Mouse (Mus musculus) olfactory bulb, adult 2 months (tissue): ENCODE results near the gene Mtrf1l. TPM values are rescaled to one million over a fixed set of nuclear protein-coding genes. Genes with fewer than 3 reads are reported as not detected.
A peak's percentile ranks its signal among the peaks of the same experiment; 100 is the strongest.

Experiments
- H3K27ac ChIP-seq: fragments of 200-500 bp; 2 replicates; pipeline ENCODE4 v1.5.1; 2012; ENCODE audit warnings: low read depth, low read length; ENCODE audit not compliant: insufficient read depth
- H3K4me1 ChIP-seq: fragments of 200-500 bp; 2 replicates; pipeline ENCODE4 v1.6.1; 2012; ENCODE audit warnings: low read length; ENCODE audit not compliant: control insufficient read depth, insufficient read depth
- H3K4me3 ChIP-seq: fragments of 200-500 bp; 2 replicates; pipeline ENCODE4 v1.5.1; 2012; ENCODE audit warnings: mild to moderate bottlenecking, low read depth, low read length, moderate library complexity; ENCODE audit not compliant: insufficient read depth
- CTCF ChIP-seq: fragments of 200-500 bp; IDR thresholded peaks from 2 replicates; pipeline ENCODE4 v1.5.1; 2012; ENCODE audit warnings: low read depth, mild to moderate bottlenecking, low read length, moderate library complexity; ENCODE audit not compliant: insufficient read depth
- POLR2A ChIP-seq: fragments of 200-500 bp; IDR thresholded peaks from 2 replicates; pipeline ENCODE4 v1.6.1; 2012; ENCODE audit warnings: mild to moderate bottlenecking, low read depth, low read length, moderate library complexity; ENCODE audit not compliant: insufficient read depth
- WGBS: fragments of 180-500 bp; shearing (Covaris S2); methylation state at CpG from one replicate; pipeline ENCODE4 v1.1.7; 2018; 5-methylcytosine and 5-hydroxymethylcytosine counted together
- polyA plus RNA-seq: library from polyadenylated mRNA; stranded (reverse); fragments of >200 nt; gene quantifications from 2 replicates; pipeline ENCODE4 v1.2.4, GENCODE M21; 2012; ENCODE audit warnings: low replicate concordance; ENCODE audit not compliant: missing spikeins, insufficient read depth, insufficient read length

Gene Mtrf1l
- not detected in 2 replicates for polyA plus RNA-seq

DNA sequence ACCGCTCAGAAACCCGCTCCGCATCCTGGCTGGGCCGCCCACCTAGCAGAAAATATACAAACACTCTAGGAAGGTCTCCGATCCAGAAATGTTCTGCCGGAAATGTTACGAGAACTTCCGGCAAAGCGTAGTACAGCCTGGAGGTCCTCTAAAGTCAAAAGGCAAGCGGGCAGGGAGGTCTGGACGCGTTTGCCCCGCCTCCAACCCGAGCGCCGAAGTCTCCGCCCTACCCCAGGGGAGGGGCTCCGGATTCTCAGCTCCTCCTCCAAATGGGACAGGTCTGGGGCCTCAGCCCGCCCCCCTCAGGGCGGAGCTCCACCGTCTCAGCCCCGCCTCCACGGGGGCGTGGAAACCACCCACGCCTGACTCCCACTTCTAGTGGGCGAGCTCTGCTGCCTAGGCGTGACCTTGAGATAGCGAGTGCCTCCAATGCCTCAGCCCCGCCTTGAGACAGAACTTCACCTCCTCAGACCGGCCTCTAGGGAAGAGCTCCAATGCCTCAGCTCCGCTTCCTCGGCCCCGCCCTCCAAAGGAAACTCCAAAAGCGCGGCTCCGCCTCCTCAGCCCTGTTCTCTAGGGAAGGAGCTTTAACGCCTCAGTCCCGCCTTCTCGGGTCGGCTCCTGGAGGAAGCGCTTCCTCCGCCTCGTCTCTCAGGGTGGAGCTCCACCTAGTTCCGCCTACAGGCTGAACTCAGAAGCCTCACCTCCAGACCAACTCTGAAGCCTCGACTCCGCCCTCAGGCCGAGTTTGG, at the start of gene Mtrf1l:
Gene Mtrf1l (minus strand): TSS at position 171 of the 752 bp plus-strand sequence.
- Histone ChIP-seq H3K4me3 (peak within 1 kb of the TSS; percentile 67), H3K27ac (peak within 1 kb of the TSS; percentile 78), H3K4me1 (peaks cover 5% of the 10 kb centered on the region)
- WGBS: under 1% methylated on average over 47 of the region's 47 CpGs
- peak; percentile 42; the same call in 1 of the 2 replicates for TF ChIP-seq CTCF
- peak; percentile 54 for TF ChIP-seq POLR2A

GRCm38 (mm10) chr10:5871081-5871480, 47.4 kb upstream of the Mtrf1l start:
- Histone ChIP-seq H3K4me1 (peaks cover 4% of the 10 kb centered on the region), H3K27ac (no peak overlapping the region)
- 49% methylated on average over 4 of the region's 4 CpGs for WGBS

GRCm38 (mm10) chr10:5867981-5868552, 44.4 kb upstream of the Mtrf1l start:
- peaks cover 4% of the 10 kb centered on the region for H3K4me1 ChIP-seq
- H3K27ac ChIP-seq: peak overlapping the region; percentile 23
- TF ChIP-seq CTCF (no peak), POLR2A (no peak)
- WGBS: 19% methylated on average over 11 of the region's 11 CpGs
- no peak overlapping the region for H3K4me3 ChIP-seq

More at GRCm38 (mm10) chr10:5871081-5871480, 47.4 kb upstream of the Mtrf1l start:
- TF ChIP-seq POLR2A (no peak), CTCF (no peak)
- H3K4me3 ChIP-seq: no peak overlapping the region

DNA sequence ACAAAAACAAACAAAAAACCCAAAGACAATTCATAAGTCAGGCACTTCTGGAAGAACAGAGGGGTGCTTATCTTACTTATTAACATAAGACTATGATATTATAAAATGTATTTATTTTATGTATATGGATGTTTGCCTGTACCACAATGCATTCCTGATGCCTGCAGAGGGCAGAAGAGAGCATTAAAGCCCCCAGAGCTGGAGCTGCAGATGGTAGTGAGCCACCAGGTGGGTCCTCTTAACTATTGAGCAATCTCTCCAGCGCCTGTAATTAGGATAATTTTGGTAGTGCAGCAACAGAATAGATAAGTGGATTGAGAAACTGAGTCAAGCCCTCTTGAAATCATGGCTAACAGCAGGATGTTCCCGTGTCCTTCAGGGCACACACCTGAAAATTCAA, 42.3 kb upstream of the Mtrf1l start:
- TF ChIP-seq POLR2A: no peak
- no peak for TF ChIP-seq CTCF
- peaks cover 4% of the 10 kb centered on the region for H3K4me1 ChIP-seq
- H3K4me3 ChIP-seq: no peak overlapping the region
- 68% methylated on average over 2 of the region's 2 CpGs for WGBS
- no peak overlapping the region for H3K27ac ChIP-seq

GRCm38 (mm10) chr10:5862669-5863068, 39.0 kb upstream of the Mtrf1l start:
- no peak for TF ChIP-seq POLR2A
- TF ChIP-seq CTCF: no peak
- Histone ChIP-seq H3K4me3 (no peak overlapping the region), H3K4me1 (peaks cover 2% of the 10 kb centered on the region), H3K27ac (no peak overlapping the region)
- 99% methylated on average over 3 of the region's 3 CpGs for WGBS

- TF ChIP-seq CTCF (no peak), POLR2A (no peak)
- 91% methylated on average over 3 of the region's 3 CpGs for WGBS
- no peak overlapping the region for H3K4me3 ChIP-seq
- no peaks in the 10 kb centered on the region for H3K4me1 ChIP-seq
- no peak overlapping the region for H3K27ac ChIP-seq
Measured at GRCm38 (mm10) chr10:5860849-5861248, 37.1 kb upstream of the Mtrf1l start.

DNA sequence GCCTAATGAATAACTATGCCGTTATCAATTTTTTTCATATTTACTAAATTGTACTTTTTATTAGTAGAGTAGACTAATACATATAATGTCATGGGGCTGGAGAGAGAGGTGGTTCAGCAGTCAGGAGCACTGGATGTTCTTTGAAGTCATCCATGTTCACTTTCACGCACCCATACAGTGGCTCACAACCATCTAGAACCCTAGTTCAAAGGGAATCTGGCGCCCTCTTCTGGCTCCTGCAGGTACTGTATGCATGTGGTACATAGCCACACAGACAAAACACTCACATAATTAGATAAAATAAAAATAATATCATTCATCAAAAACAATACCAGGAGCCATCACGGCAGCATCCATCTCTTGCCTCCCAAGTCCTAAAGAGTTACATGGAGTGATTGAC, 36.0 kb upstream of the Mtrf1l start:
- H3K27ac ChIP-seq: no peak overlapping the region
- TF ChIP-seq POLR2A: no peak
- no peak for TF ChIP-seq CTCF
- 82% methylated on average over 4 of the region's 4 CpGs for WGBS
- no peaks in the 10 kb centered on the region for H3K4me1 ChIP-seq
- H3K4me3 ChIP-seq: no peak overlapping the region

DNA sequence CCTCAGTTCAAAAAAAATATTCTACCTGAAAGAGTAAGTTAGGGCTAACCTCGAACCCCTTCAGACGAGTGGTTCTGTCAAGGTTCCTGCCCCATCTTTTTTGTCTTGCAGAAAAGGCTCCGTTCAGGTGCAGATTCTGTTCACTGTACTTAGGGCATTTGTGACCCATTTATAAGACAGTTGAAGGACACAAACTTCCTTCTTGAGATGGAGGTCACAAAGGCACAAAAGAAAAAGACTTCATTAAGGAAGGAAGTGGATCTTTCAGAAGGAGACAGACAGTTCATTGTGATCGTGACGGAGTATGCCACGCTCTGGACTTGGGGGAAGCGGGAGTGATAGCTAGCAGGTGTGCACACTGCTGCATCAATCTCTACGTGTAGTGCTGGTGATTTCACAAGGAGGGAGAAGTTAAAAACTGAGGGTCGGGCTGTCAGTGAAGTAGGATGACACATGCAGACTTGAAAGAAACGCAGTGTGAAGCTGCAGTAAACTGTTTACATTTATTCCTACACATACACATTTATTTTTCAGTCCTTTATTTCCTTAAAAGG, 34.4 kb upstream of the Mtrf1l start:
- H3K4me3 ChIP-seq: no peak overlapping the region
- no peak for TF ChIP-seq POLR2A
- no peak for TF ChIP-seq CTCF
- 68% methylated on average over 10 of the region's 10 CpGs for WGBS

More for the DNA sequence above, 34.4 kb upstream of the Mtrf1l start:
- no peak overlapping the region for H3K27ac ChIP-seq
- H3K4me1 ChIP-seq: no peaks in the 10 kb centered on the region
